Mouse (Mus musculus) erythroblast, embryonic 14.5 days (primary cell): ENCODE measurements around the gene Tlr5. TPM values are rescaled to one million over a fixed set of nuclear protein-coding genes. Genes with fewer than 3 reads are reported as not detected.

Experiments
- H3K27me3 ChIP-seq: 2 replicates; pipeline ENCODE4 v1.6.1; 2012; ENCODE audit warnings: inconsistent platforms; ENCODE audit not compliant: control insufficient read depth
- H3K36me3 ChIP-seq: 2 replicates; pipeline ENCODE4 v1.6.1; 2012; ENCODE audit warnings: mild to moderate bottlenecking, inconsistent platforms; ENCODE audit not compliant: control insufficient read depth
- H3K4me1 ChIP-seq: 2 replicates; pipeline ENCODE4 v1.6.1; 2012; ENCODE audit warnings: inconsistent platforms; ENCODE audit not compliant: control insufficient read depth
- H3K4me3 ChIP-seq: replicated peaks from 2 replicates; pipeline ENCODE3; 2012; ENCODE audit warnings: moderate library complexity, mild to moderate bottlenecking, inconsistent platforms
- H3K9me3 ChIP-seq: 2 replicates; pipeline ENCODE4 v1.6.1; 2012; ENCODE audit warnings: low read length, inconsistent platforms, mixed read lengths; ENCODE audit not compliant: control insufficient read depth
- GATA1 ChIP-seq: IDR thresholded peaks from 2 replicates; pipeline ENCODE4 v1.6.1; 2012; ENCODE audit warnings: low read length, inconsistent platforms, mixed read lengths
- TAL1 ChIP-seq: IDR thresholded peaks from 3 replicates; pipeline ENCODE4 v1.6.1; 2012; ENCODE audit warnings: low read length, inconsistent platforms, mixed read lengths
- polyA plus RNA-seq: library from polyadenylated mRNA; stranded (reverse); fragments of >175 nt; gene quantifications from 2 replicates; pipeline ENCODE4 v1.2.3, GENCODE M21; 2012

Gene Tlr5
- polyA plus RNA-seq, 1 experiment: not detected

- Histone ChIP-seq H3K36me3 (no peaks in the 10 kb centered on the region), H3K4me3 (no peak overlapping the region), H3K27me3 (no peaks in the 10 kb centered on the region), H3K9me3 (no peaks in the 10 kb centered on the region), H3K4me1 (no peaks in the 10 kb centered on the region)
- TF ChIP-seq GATA1 (no peak), TAL1 (no peak)
These were observed 9.0 kb upstream of the Tlr5 start for GRCm38 (mm10) chr1:182945561-182945960.

GRCm38 (mm10) chr1:182951298-182951697, 3.3 kb upstream of the Tlr5 start:
- no peak for TF ChIP-seq TAL1
- no peak for TF ChIP-seq GATA1
- Histone ChIP-seq H3K4me1 (no peaks in the 10 kb centered on the region; the same call in 1 of the 2 replicates), H3K36me3 (no peaks in the 10 kb centered on the region), H3K27me3 (peaks cover 11% of the 10 kb centered on the region), H3K9me3 (no peaks in the 10 kb centered on the region), H3K4me3 (no peak overlapping the region)

- Histone ChIP-seq H3K4me1 (no peaks in the 10 kb centered on the region; the same call in 1 of the 2 replicates), H3K36me3 (no peaks in the 10 kb centered on the region), H3K27me3 (peaks cover 11% of the 10 kb centered on the region), H3K9me3 (no peaks in the 10 kb centered on the region), H3K4me3 (no peak overlapping the region)
- TF ChIP-seq GATA1: no peak
These were observed 1.4 kb upstream of the Tlr5 start for GRCm38 (mm10) chr1:182953165-182953564.

- Histone ChIP-seq H3K27me3 (peaks cover 11% of the 10 kb centered on the region), H3K36me3 (no peaks in the 10 kb centered on the region), H3K4me1 (no peaks in the 10 kb centered on the region; the same call in 1 of the 2 replicates), H3K9me3 (no peaks in the 10 kb centered on the region), H3K4me3 (no peak overlapping the region)
- TF ChIP-seq TAL1: no peak
These were observed 921 bp upstream of the Tlr5 start for GRCm38 (mm10) chr1:182953667-182954066.

GRCm38 (mm10) chr1:182955047-182955620, 546 bp downstream of the Tlr5 start:
- H3K9me3 ChIP-seq: no peaks in the 10 kb centered on the region
- peak overlapping the region; percentile 43 for H3K4me3 ChIP-seq
- H3K4me1 ChIP-seq: peaks cover 2% of the 10 kb centered on the region
- H3K27me3 ChIP-seq: peaks cover 15% of the 10 kb centered on the region
- H3K36me3 ChIP-seq: no peaks in the 10 kb centered on the region
- TF ChIP-seq TAL1 (no peak), GATA1 (no peak)

GRCm38 (mm10) chr1:182956186-182956960, 1.8 kb downstream of the Tlr5 start:
- Histone ChIP-seq H3K36me3 (no peaks in the 10 kb centered on the region), H3K27me3 (peaks cover 15% of the 10 kb centered on the region), H3K9me3 (no peaks in the 10 kb centered on the region), H3K4me3 (no peak overlapping the region), H3K4me1 (peaks cover 2% of the 10 kb centered on the region)
- TF ChIP-seq GATA1 (no peak), TAL1 (no peak)

- Histone ChIP-seq H3K27me3 (peaks cover 15% of the 10 kb centered on the region), H3K9me3 (no peaks in the 10 kb centered on the region), H3K36me3 (no peaks in the 10 kb centered on the region), H3K4me1 (peaks cover 2% of the 10 kb centered on the region), H3K4me3 (no peak overlapping the region)
- TF ChIP-seq TAL1 (no peak), GATA1 (no peak)
These were observed 2.6 kb downstream of the Tlr5 start for GRCm38 (mm10) chr1:182957001-182957757.

- TF ChIP-seq GATA1 (no peak), TAL1 (no peak)
- no peaks in the 10 kb centered on the region for H3K36me3 ChIP-seq
- no peaks in the 10 kb centered on the region for H3K9me3 ChIP-seq
- peaks cover 15% of the 10 kb centered on the region for H3K27me3 ChIP-seq
- H3K4me3 ChIP-seq: no peak overlapping the region
- H3K4me1 ChIP-seq: peaks cover 2% of the 10 kb centered on the region
These were observed 3.4 kb downstream of the Tlr5 start for GRCm38 (mm10) chr1:182957826-182958544.
